Mouse (Mus musculus) hindbrain, postnatal 0 days (tissue): ENCODE data around the gene Gm9887. TPM values are rescaled to one million over a fixed set of nuclear protein-coding genes. Genes with fewer than 3 reads are reported as not detected.
A peak's percentile ranks its signal among the peaks of the same experiment; 100 is the strongest.

Experiments
- ATAC-seq: fragments of 200-750 bp; cut with Nextera tagmentation; 2 replicates; pipeline ENCODE4 v1.8.0; 2017; ENCODE audit warnings: mild to moderate bottlenecking, moderate TSS enrichment, moderate library complexity
- DNase-seq: peaks from one replicate; pipeline ENCODE4 v3.0.0-alpha.2; 2015; ENCODE audit warnings: low spot score
- H3K27ac ChIP-seq: fragments of 300-500 bp; sonication (generic); 2 replicates; pipeline ENCODE4 v1.5.1; 2014; ENCODE audit warnings: mild to moderate bottlenecking
- H3K27me3 ChIP-seq: fragments of 300-500 bp; sonication (generic); 2 replicates; pipeline ENCODE4 v1.6.1; 2014; ENCODE audit warnings: low read length, mixed read lengths; ENCODE audit not compliant: insufficient read depth
- H3K36me3 ChIP-seq: fragments of 300-500 bp; sonication (generic); 2 replicates; pipeline ENCODE4 v1.6.1; 2014; ENCODE audit warnings: low read length, mixed read lengths; ENCODE audit not compliant: insufficient read depth
- H3K4me1 ChIP-seq: fragments of 300-500 bp; sonication (generic); 2 replicates; pipeline ENCODE4 v1.6.1; 2014; ENCODE audit warnings: antibody characterized with exemption, low read length, mixed read lengths; ENCODE audit not compliant: insufficient read depth
- H3K4me2 ChIP-seq: fragments of 300-500 bp; sonication (generic); 2 replicates; pipeline ENCODE4 v1.6.1; 2014; ENCODE audit warnings: low read depth, mild to moderate bottlenecking, low read length, moderate library complexity, mixed read lengths
- H3K4me3 ChIP-seq: fragments of 300-500 bp; sonication (generic); 2 replicates; pipeline ENCODE4 v1.5.1; 2014; ENCODE audit warnings: low read length
- H3K9ac ChIP-seq: fragments of 300-500 bp; sonication (generic); replicated peaks from 2 replicates; pipeline ENCODE4 v1.6.1; 2014; ENCODE audit warnings: mild to moderate bottlenecking, low read length, moderate library complexity, mixed read lengths
- H3K9me3 ChIP-seq: fragments of 300-500 bp; sonication (generic); 2 replicates; pipeline ENCODE4 v1.6.1; 2016; ENCODE audit warnings: low read length, mixed read lengths
- CTCF ChIP-seq: IDR thresholded peaks from 2 replicates; pipeline ENCODE4 v1.5.1; 2016; ENCODE audit warnings: antibody characterized with exemption, control low read depth, low read depth
- WGBS: fragments of 180-500 bp; shearing (Covaris S2); extraction: QIAGEN DNeasy Blood & Tissue Kit; methylation state at CpG from one replicate; pipeline ENCODE4 v1.1.7; 2014; 5-methylcytosine and 5-hydroxymethylcytosine counted together
- polyA plus RNA-seq: library from polyadenylated mRNA; unstranded; fragments of >200 nt; fragmentation: Nextera tagmentation; extraction: Ambion mirVana; gene quantifications from 2 replicates; pipeline ENCODE4 v1.2.1, GENCODE M21; 2015
- total RNA-seq: library from RNA; depleted of rRNA; stranded (reverse); fragments of >200 nt; gene quantifications from 2 replicates; pipeline ENCODE4 v1.2.3, GENCODE M21; 2014

The Gm9887 gene
- total and polyA plus RNA-seq, 2 experiments from 2014 or later, result 1.5 TPM; not detected in 1

DNA sequence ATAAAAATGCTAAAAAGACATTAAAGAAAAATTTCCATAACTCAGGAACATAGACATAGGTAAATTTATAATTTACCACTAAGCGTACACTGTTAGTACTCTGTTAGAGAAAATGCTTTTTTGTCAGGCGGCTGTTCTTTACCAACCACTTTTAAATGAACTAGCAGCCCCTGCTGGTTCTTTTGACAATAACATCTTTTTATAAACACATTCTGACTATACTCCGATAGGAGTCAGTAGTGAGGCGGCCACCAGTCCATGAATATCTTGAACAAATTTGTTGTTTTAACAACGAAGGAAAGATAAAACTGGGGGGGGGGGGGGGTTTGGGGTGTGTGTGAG lies 11.6 kb downstream of the Gm9887 start:
- H3K27me3 ChIP-seq, result no peaks in the 10 kb centered on the region
- no peak overlapping the region for H3K27ac ChIP-seq
- H3K4me3 ChIP-seq, result no peak overlapping the region; the same call in 1 of the 2 replicates
- TF ChIP-seq CTCF, result peak; percentile 87
- no peaks in the 10 kb centered on the region for H3K9me3 ChIP-seq
- ATAC-seq (no peak), DNase-seq (peak; percentile 79)
- no peaks in the 10 kb centered on the region for H3K36me3 ChIP-seq
- H3K4me2 ChIP-seq, result no peak overlapping the region
- no peak overlapping the region for H3K9ac ChIP-seq
- peaks cover 3% of the 10 kb centered on the region; the same call in 1 of the 2 replicates for H3K4me1 ChIP-seq
- 13% methylated on average over 5 of the region's 5 CpGs for WGBS

DNA sequence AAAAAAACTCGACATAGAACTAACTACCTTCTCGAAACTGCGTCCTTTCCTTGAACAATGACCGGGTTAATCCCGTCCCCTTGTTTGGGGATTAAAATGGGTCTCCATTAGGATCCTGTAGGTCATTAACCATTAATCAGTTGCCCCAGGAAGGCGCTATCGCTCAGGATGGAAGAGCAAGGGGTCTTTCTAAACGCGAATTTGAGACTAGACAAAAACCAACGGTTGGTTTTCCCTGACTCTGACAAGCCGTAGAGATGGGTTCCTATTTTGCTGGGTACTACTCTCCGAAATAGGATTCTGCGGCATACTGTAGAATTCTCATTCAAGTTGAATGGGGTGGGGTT lies 15.0 kb downstream of the Gm9887 start:
- H3K4me2 ChIP-seq, result peak overlapping the region; percentile 85
- no peak for TF ChIP-seq CTCF
- peaks cover 4% of the 10 kb centered on the region; the same call in 1 of the 2 replicates for H3K4me1 ChIP-seq
- DNase-seq (no peak), ATAC-seq (no peak)
- H3K27ac ChIP-seq, result no peak overlapping the region; the same call in 1 of the 2 replicates
- H3K4me3 ChIP-seq, result peak overlapping the region; percentile 83
- 5% methylated on average over 13 of the region's 13 CpGs for WGBS
- no peaks in the 10 kb centered on the region for H3K9me3 ChIP-seq
- no peaks in the 10 kb centered on the region for H3K27me3 ChIP-seq
- H3K36me3 ChIP-seq, result peaks cover 8% of the 10 kb centered on the region; the same call in 1 of the 2 replicates
- H3K9ac ChIP-seq, result peak overlapping the region; percentile 92

DNA sequence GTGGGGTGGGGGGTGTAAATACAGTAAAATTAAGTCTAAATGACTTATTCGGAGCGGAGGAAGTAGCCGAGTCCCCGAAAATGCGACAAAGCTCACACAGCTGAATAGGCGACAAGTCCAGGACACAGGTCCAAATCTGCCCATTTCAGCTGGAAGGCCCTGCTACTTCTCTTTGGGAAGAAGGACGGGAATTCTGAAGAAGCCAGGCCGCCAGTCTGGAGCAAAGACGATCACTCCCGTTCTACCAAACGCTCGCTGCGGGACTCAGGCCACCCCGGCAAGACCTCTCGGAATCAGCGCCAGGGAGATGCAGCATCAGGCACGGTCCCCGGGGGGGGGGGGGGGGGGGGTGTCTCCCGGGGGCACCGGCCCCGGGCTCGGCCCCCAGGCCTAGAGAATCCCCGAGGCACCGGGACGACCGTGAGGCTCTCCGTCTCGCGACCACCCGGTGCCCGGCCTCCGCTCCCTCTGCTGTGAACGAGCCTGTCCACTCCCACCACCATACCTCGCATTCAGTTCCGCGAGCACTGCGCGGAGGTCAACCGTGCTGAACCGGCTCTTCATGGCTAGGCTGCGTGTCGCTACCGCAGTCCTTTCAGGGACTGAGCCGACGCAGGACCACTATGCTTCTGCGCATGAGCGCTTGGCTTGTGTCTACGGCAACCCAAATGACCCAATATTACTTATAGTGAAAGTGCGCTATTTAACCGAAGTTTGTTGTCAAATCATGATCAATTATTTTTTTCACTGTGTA lies 15.5 kb downstream of the Gm9887 start, which contains the start of gene Nemf:
Gene Nemf, minus strand, starts transcription at position 620 of the 754 bp plus-strand sequence.
- peaks cover 12% of the 10 kb centered on the region; the same call in 1 of the 2 replicates for H3K36me3 ChIP-seq

GRCm38 (mm10) chr12:69351685-69352084 lies 20.6 kb downstream of the Gm9887 start:
- WGBS, result 95% methylated on average over 1 of the region's 1 CpGs
- no peak overlapping the region for H3K9ac ChIP-seq
- peak; percentile 13; the same call in 1 of the 2 replicates for TF ChIP-seq CTCF
- H3K4me1 ChIP-seq, result peaks cover 4% of the 10 kb centered on the region; the same call in 1 of the 2 replicates
- ATAC-seq (no peak), DNase-seq (no peak)
- H3K27me3 ChIP-seq, result no peaks in the 10 kb centered on the region
- H3K4me2 ChIP-seq, result no peak overlapping the region
- H3K4me3 ChIP-seq, result no peak overlapping the region
- H3K36me3 ChIP-seq, result peaks cover 25% of the 10 kb centered on the region
- no peak overlapping the region for H3K27ac ChIP-seq
- H3K9me3 ChIP-seq, result no peaks in the 10 kb centered on the region

More for the DNA sequence above, 15.5 kb downstream of the Gm9887 start, which contains the start of gene Nemf:
- H3K9ac ChIP-seq, result peak within 1 kb of the TSS; percentile 92
- peaks cover 4% of the 10 kb centered on the region; the same call in 1 of the 2 replicates for H3K4me1 ChIP-seq
- no peak for TF ChIP-seq CTCF
- peak within 1 kb of the TSS; percentile 81 for H3K27ac ChIP-seq
- peak within 1 kb of the TSS; percentile 85 for H3K4me2 ChIP-seq
- no peaks in the 10 kb centered on the region for H3K9me3 ChIP-seq
- peak within 1 kb of the TSS; percentile 83 for H3K4me3 ChIP-seq
- peak; percentile 95 for DNase-seq
- WGBS, result 1% methylated on average over 46 of the region's 50 CpGs
- peak; percentile 53 for ATAC-seq
- H3K27me3 ChIP-seq, result no peaks in the 10 kb centered on the region

DNA sequence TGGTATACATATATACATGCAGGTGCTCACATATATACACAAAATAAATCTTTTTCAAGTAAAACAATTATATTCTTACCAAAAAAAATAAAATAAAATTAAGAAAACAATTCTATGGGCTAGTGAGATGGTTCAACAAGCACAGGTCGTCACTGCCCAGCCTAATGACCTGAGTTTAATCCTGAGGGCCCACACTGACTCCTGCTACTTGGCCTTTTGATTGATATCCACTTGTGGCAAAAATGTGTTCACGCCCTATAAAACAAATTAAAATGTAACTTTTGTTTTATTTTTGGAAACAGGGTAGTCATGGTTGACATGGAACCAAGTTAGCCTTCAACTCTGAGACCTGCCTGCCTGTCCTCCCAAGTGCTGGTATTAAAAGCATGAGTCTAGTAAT lies 22.3 kb downstream of the Gm9887 start:
- 88% methylated on average over 2 of the region's 2 CpGs for WGBS
- H3K9ac ChIP-seq, result no peak overlapping the region
- no peaks in the 10 kb centered on the region for H3K9me3 ChIP-seq
- no peak overlapping the region for H3K27ac ChIP-seq
- no peaks in the 10 kb centered on the region for H3K4me1 ChIP-seq
- H3K4me2 ChIP-seq, result no peak overlapping the region
- no peak for TF ChIP-seq CTCF
- DNase-seq, result no peak
- H3K4me3 ChIP-seq, result no peak overlapping the region
- H3K27me3 ChIP-seq, result no peaks in the 10 kb centered on the region
- peaks cover 33% of the 10 kb centered on the region for H3K36me3 ChIP-seq
- no peak for ATAC-seq

- peaks cover 24% of the 10 kb centered on the region for H3K36me3 ChIP-seq
These were observed 38.7 kb downstream of the Gm9887 start for GRCm38 (mm10) chr12:69333547-69333946.

GRCm38 (mm10) chr12:69332147-69332546 lies 40.1 kb downstream of the Gm9887 start:
- Histone ChIP-seq H3K9ac (no peak overlapping the region), H3K4me3 (no peak overlapping the region), H3K27me3 (no peaks in the 10 kb centered on the region), H3K4me2 (no peak overlapping the region), H3K9me3 (no peaks in the 10 kb centered on the region), H3K36me3 (peaks cover 23% of the 10 kb centered on the region), H3K27ac (no peak overlapping the region), H3K4me1 (no peaks in the 10 kb centered on the region)
- DNase-seq (no peak), ATAC-seq (no peak)
- TF ChIP-seq CTCF, result no peak
- WGBS, result 84% methylated on average over 1 of the region's 1 CpGs

More at GRCm38 (mm10) chr12:69333547-69333946, 38.7 kb downstream of the Gm9887 start:
- Histone ChIP-seq H3K9me3 (no peaks in the 10 kb centered on the region), H3K4me2 (no peak overlapping the region), H3K4me3 (no peak overlapping the region), H3K27me3 (no peaks in the 10 kb centered on the region), H3K27ac (no peak overlapping the region), H3K9ac (no peak overlapping the region), H3K4me1 (no peaks in the 10 kb centered on the region)
- ATAC-seq, result no peak
- peak; percentile 59 for TF ChIP-seq CTCF
- 92% methylated on average over 2 of the region's 2 CpGs for WGBS
- peak; percentile 51 for DNase-seq
